Mouse (Mus musculus) hindbrain, embryonic 10.5 days (tissue): Measurements from ENCODE around the gene Spta1. TPM values are rescaled to one million over a fixed set of nuclear protein-coding genes. Genes with fewer than 3 reads are reported as not detected.

Experiments used
- DNase-seq: peaks from one replicate; pipeline ENCODE4 v3.0.0-alpha.2; 2017; ENCODE audit warnings: low spot score
- H3K27ac ChIP-seq: fragments of 300-500 bp; sonication (generic); 2 replicates; pipeline ENCODE4 v1.5.1; 2016; ENCODE audit warnings: mild to moderate bottlenecking, moderate library complexity
- H3K27me3 ChIP-seq: fragments of 300-500 bp; sonication (generic); 2 replicates; pipeline ENCODE4 v1.6.1; 2016; ENCODE audit warnings: mild to moderate bottlenecking; ENCODE audit not compliant: poor library complexity, insufficient read depth, severe bottlenecking
- H3K36me3 ChIP-seq: fragments of 300-500 bp; sonication (generic); 2 replicates; pipeline ENCODE4 v1.6.1; 2016; ENCODE audit warnings: mild to moderate bottlenecking, moderate library complexity
- H3K4me1 ChIP-seq: fragments of 300-500 bp; sonication (generic); replicated peaks from 2 replicates; pipeline ENCODE4 v1.6.1; 2016; ENCODE audit warnings: mild to moderate bottlenecking
- H3K4me3 ChIP-seq: fragments of 300-500 bp; sonication (generic); 2 replicates; pipeline ENCODE4 v1.5.1; 2016; ENCODE audit warnings: mild to moderate bottlenecking, moderate library complexity
- H3K9me3 ChIP-seq: fragments of 300-500 bp; sonication (generic); 2 replicates; pipeline ENCODE4 v1.6.1; 2016; ENCODE audit warnings: mild to moderate bottlenecking, moderate library complexity
- WGBS: fragments of 180-500 bp; shearing (Covaris S2); methylation state at CpG from one replicate; pipeline ENCODE4 v1.1.7; 2016; 5-methylcytosine and 5-hydroxymethylcytosine counted together
- polyA plus RNA-seq: library from polyadenylated mRNA; unstranded; fragments of >200 nt; fragmentation: Nextera tagmentation; extraction: Ambion mirVana; gene quantifications from 2 replicates; pipeline ENCODE4 v1.2.1, GENCODE M21; 2016

The Spta1 gene
- polyA plus RNA-seq, 1 experiment from 2014 or later, result 0.78 TPM

GRCm38 (mm10) chr1:174204699-174205098, 32.1 kb downstream of the Spta1 start:
- Histone ChIP-seq H3K36me3 (no peaks in the 10 kb centered on the region), H3K27me3 (no peaks in the 10 kb centered on the region), H3K27ac (no peak overlapping the region), H3K4me1 (no peaks in the 10 kb centered on the region), H3K4me3 (no peak overlapping the region), H3K9me3 (no peaks in the 10 kb centered on the region)
- DNase-seq, result no peak
- 82% methylated on average over 7 of the region's 7 CpGs for WGBS

- H3K4me1 ChIP-seq, result no peaks in the 10 kb centered on the region
- WGBS, result 89% methylated on average over 5 of the region's 5 CpGs
- H3K4me3 ChIP-seq, result no peak overlapping the region
- H3K27me3 ChIP-seq, result no peaks in the 10 kb centered on the region
- H3K36me3 ChIP-seq, result no peaks in the 10 kb centered on the region
- H3K27ac ChIP-seq, result no peak overlapping the region
- H3K9me3 ChIP-seq, result no peaks in the 10 kb centered on the region
- DNase-seq, result no peak
These were observed 39.7 kb downstream of the Spta1 start for GRCm38 (mm10) chr1:174212286-174212685.

- Histone ChIP-seq H3K4me3 (no peak overlapping the region), H3K27me3 (no peaks in the 10 kb centered on the region), H3K9me3 (no peaks in the 10 kb centered on the region), H3K36me3 (no peaks in the 10 kb centered on the region), H3K4me1 (no peaks in the 10 kb centered on the region), H3K27ac (no peak overlapping the region)
- DNase-seq, result no peak
- WGBS, result 79% methylated on average over 8 of the region's 8 CpGs
These were observed 42.9 kb downstream of the Spta1 start for GRCm38 (mm10) chr1:174215270-174216038.

- WGBS, result 93% methylated on average over 7 of the region's 8 CpGs
- no peaks in the 10 kb centered on the region for H3K36me3 ChIP-seq
- no peaks in the 10 kb centered on the region for H3K9me3 ChIP-seq
- H3K27me3 ChIP-seq, result no peaks in the 10 kb centered on the region
- DNase-seq, result no peak
- no peak overlapping the region for H3K4me3 ChIP-seq
- H3K27ac ChIP-seq, result no peak overlapping the region
- no peaks in the 10 kb centered on the region for H3K4me1 ChIP-seq
These were observed 44.1 kb downstream of the Spta1 start for GRCm38 (mm10) chr1:174216528-174217204.

GRCm38 (mm10) chr1:174239916-174240315, 67.3 kb downstream of the Spta1 start:
- Histone ChIP-seq H3K9me3 (no peaks in the 10 kb centered on the region), H3K36me3 (no peaks in the 10 kb centered on the region), H3K4me3 (no peak overlapping the region), H3K27ac (no peak overlapping the region), H3K27me3 (no peaks in the 10 kb centered on the region), H3K4me1 (no peaks in the 10 kb centered on the region)
- DNase-seq, result no peak
- WGBS, result 95% methylated on average over 4 of the region's 4 CpGs

- Histone ChIP-seq H3K36me3 (no peaks in the 10 kb centered on the region), H3K4me1 (no peaks in the 10 kb centered on the region)
- 96% methylated on average over 2 of the region's 2 CpGs for WGBS
These were observed 72.0 kb downstream of the Spta1 start for GRCm38 (mm10) chr1:174244621-174245020.

GRCm38 (mm10) chr1:174246080-174246479, 73.5 kb downstream of the Spta1 start:
- H3K27ac ChIP-seq, result no peak overlapping the region
- H3K27me3 ChIP-seq, result no peaks in the 10 kb centered on the region
- no peaks in the 10 kb centered on the region for H3K9me3 ChIP-seq
- DNase-seq, result no peak
- no peak overlapping the region for H3K4me3 ChIP-seq
- no peaks in the 10 kb centered on the region for H3K4me1 ChIP-seq
- H3K36me3 ChIP-seq, result no peaks in the 10 kb centered on the region
- 94% methylated on average over 1 of the region's 1 CpGs for WGBS

More at GRCm38 (mm10) chr1:174244621-174245020, 72.0 kb downstream of the Spta1 start:
- no peak for DNase-seq
- Histone ChIP-seq H3K9me3 (no peaks in the 10 kb centered on the region), H3K27me3 (no peaks in the 10 kb centered on the region), H3K27ac (no peak overlapping the region), H3K4me3 (no peak overlapping the region)

- no peaks in the 10 kb centered on the region for H3K9me3 ChIP-seq
- no peaks in the 10 kb centered on the region for H3K36me3 ChIP-seq
- H3K27me3 ChIP-seq, result no peaks in the 10 kb centered on the region
- H3K4me1 ChIP-seq, result no peaks in the 10 kb centered on the region
- no peak overlapping the region for H3K27ac ChIP-seq
- WGBS, result 83% methylated on average over 6 of the region's 6 CpGs
- no peak overlapping the region for H3K4me3 ChIP-seq
- DNase-seq, result no peak
These were observed 74.6 kb downstream of the Spta1 start for GRCm38 (mm10) chr1:174247170-174247569.

- WGBS, result 91% methylated on average over 2 of the region's 2 CpGs
- Histone ChIP-seq H3K36me3 (no peaks in the 10 kb centered on the region), H3K4me3 (no peak overlapping the region), H3K9me3 (no peaks in the 10 kb centered on the region), H3K4me1 (no peaks in the 10 kb centered on the region), H3K27ac (no peak overlapping the region), H3K27me3 (no peaks in the 10 kb centered on the region)
- no peak for DNase-seq
These were observed 77.8 kb downstream of the Spta1 start for GRCm38 (mm10) chr1:174250376-174250775.

- Histone ChIP-seq H3K27me3 (no peaks in the 10 kb centered on the region), H3K27ac (no peak within 1 kb of the TSS), H3K4me3 (no peak within 1 kb of the TSS), H3K9me3 (no peaks in the 10 kb centered on the region), H3K4me1 (no peaks in the 10 kb centered on the region), H3K36me3 (no peaks in the 10 kb centered on the region)
- DNase-seq, result no peak
- 85% methylated on average over 3 of the region's 3 CpGs for WGBS
These were observed 79.4 kb downstream of the Spta1 start, which contains the start of gene Olfr419 for GRCm38 (mm10) chr1:174251961-174252360. TSS of gene Olfr419 (minus strand) at chr1:174252061.

- Histone ChIP-seq H3K36me3 (no peaks in the 10 kb centered on the region), H3K9me3 (no peaks in the 10 kb centered on the region)
- WGBS, result 84% methylated on average over 4 of the region's 4 CpGs
These were observed 95.2 kb downstream of the Spta1 start for GRCm38 (mm10) chr1:174267816-174268215.

GRCm38 (mm10) chr1:174269162-174269561, 96.6 kb downstream of the Spta1 start:
- WGBS, result 86% methylated on average over 4 of the region's 4 CpGs
- Histone ChIP-seq H3K27ac (no peak overlapping the region), H3K36me3 (no peaks in the 10 kb centered on the region), H3K4me3 (no peak overlapping the region), H3K9me3 (no peaks in the 10 kb centered on the region), H3K4me1 (no peaks in the 10 kb centered on the region), H3K27me3 (no peaks in the 10 kb centered on the region)
- no peak for DNase-seq

More at GRCm38 (mm10) chr1:174267816-174268215, 95.2 kb downstream of the Spta1 start:
- no peaks in the 10 kb centered on the region for H3K4me1 ChIP-seq
- H3K4me3 ChIP-seq, result no peak overlapping the region
- H3K27me3 ChIP-seq, result no peaks in the 10 kb centered on the region
- no peak overlapping the region for H3K27ac ChIP-seq
- DNase-seq, result no peak

GRCm38 (mm10) chr1:174270643-174271042, 98.1 kb downstream of the Spta1 start:
- Histone ChIP-seq H3K9me3 (no peaks in the 10 kb centered on the region), H3K4me1 (no peaks in the 10 kb centered on the region), H3K27ac (no peak overlapping the region), H3K27me3 (no peaks in the 10 kb centered on the region), H3K4me3 (no peak overlapping the region), H3K36me3 (no peaks in the 10 kb centered on the region)
- 86% methylated on average over 3 of the region's 3 CpGs for WGBS
- DNase-seq, result no peak
